ENCODE assay signal across 13 mouse cellular contexts in the genomic region with DNA sequence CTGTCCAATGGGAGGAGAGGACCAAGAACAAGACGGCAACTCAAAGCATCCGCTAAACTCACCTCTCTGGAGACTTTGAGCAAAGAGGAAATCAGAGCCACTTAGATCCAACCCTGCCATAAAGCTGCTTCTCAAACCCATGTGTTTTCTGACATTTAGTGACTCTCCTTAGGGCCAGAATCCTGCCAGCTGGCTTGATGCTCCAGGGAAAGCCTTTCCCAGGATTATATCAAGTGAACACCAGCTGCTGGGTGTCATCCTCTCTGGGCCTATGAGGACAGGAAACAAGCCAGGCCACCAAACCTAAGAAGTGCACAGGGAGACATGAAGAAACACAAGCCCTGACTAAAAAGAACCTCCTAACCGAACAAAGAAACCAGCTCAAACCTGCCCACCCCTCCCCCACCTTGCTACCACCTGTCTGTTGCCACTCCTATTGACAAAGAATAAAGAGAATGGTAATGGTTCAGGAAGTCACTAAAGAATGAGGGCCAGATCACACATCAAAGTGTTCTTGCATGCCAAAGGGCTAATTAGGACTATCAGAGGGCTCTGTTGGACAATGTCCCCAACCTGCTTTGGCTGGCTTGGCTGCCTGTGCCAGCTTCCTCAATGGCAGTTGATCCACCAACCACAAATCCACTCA.
DNase-seq lines count a peak whose midpoint lies in the region; ATAC-seq and TF ChIP-seq lines count a peak whose summit lies in the region.
"Had no signal": no experiment of that assay in that cellular context is flagged by ENCODE, and none has a peak within 500 bp of the region (broad histone marks: within the 10 kb centered on the region; RNA-seq: fewer than 3 reads in every experiment).

No protein-coding gene starts in this region.

- no peaks in the 10 kb centered on the region for H3K27me3 ChIP-seq in midbrain, embryonic 11.5 days (ENCODE audit: control insufficient read depth, insufficient read depth, low read length)
- no peaks in the 10 kb centered on the region for H3K27me3 ChIP-seq in midbrain, postnatal 0 days (ENCODE audit: insufficient read depth, low read length)
- no peaks in the 10 kb centered on the region for H3K27me3 ChIP-seq in embryonic facial prominence, embryonic 10.5 days (replicated peaks; ENCODE audit: low read depth, poor library complexity, severe bottlenecking)
- H3K27me3 ChIP-seq: hindbrain, embryonic 15.5 days had no signal

- ATAC-seq in midbrain, embryonic 11.5 days (ENCODE audit: low FRiP score), result no peak
- no peak for ATAC-seq in midbrain, postnatal 0 days (ENCODE audit: low FRiP score)
- ATAC-seq: lung, postnatal 0 days had no signal

- no peak overlapping the region for H3K4me3 ChIP-seq in midbrain, embryonic 11.5 days (ENCODE audit: low read depth, low read length)
- H3K4me3 ChIP-seq in midbrain, postnatal 0 days (ENCODE audit: low read depth, low read length), result no peak overlapping the region
- H3K4me3 ChIP-seq in embryonic facial prominence, embryonic 10.5 days, result no peak overlapping the region
- H3K4me3 ChIP-seq: hindbrain, embryonic 15.5 days; limb, embryonic 10.5 days had no signal

- H3K9me3 ChIP-seq in midbrain, embryonic 11.5 days (ENCODE audit: control insufficient read depth, low read length), result no peaks in the 10 kb centered on the region
- H3K9me3 ChIP-seq in midbrain, postnatal 0 days (ENCODE audit: low read length), result no peaks in the 10 kb centered on the region
- H3K9me3 ChIP-seq in embryonic facial prominence, embryonic 10.5 days, result no peaks in the 10 kb centered on the region
- H3K9me3 ChIP-seq: hindbrain, embryonic 15.5 days; limb, embryonic 10.5 days had no signal

- TF ChIP-seq CTCF in midbrain, postnatal 0 days (IDR thresholded peaks at IDR 0.05), result no peak

- no peak overlapping the region for H3K27ac ChIP-seq in midbrain, embryonic 11.5 days (ENCODE audit: low read depth, low read length)
- H3K27ac ChIP-seq in midbrain, postnatal 0 days (ENCODE audit: low read depth, low read length), result no peak overlapping the region
- H3K27ac ChIP-seq in embryonic facial prominence, embryonic 10.5 days (replicated peaks), result peak overlapping the region; percentile 48
- H3K27ac ChIP-seq: hindbrain, embryonic 15.5 days; limb, embryonic 10.5 days had no signal

- no peak overlapping the region for H3K4me2 ChIP-seq in midbrain, embryonic 11.5 days
- no peak overlapping the region for H3K4me2 ChIP-seq in midbrain, postnatal 0 days (ENCODE audit: low read depth, low read length, poor library complexity, severe bottlenecking)
- H3K4me2 ChIP-seq: hindbrain, embryonic 15.5 days had no signal

- WGBS in midbrain, embryonic 11.5 days, result 87% methylated on average over 3 of the region's 3 CpGs
- 72% methylated on average over 3 of the region's 3 CpGs for WGBS in midbrain, postnatal 0 days
- 74% methylated on average over 3 of the region's 3 CpGs for WGBS in embryonic facial prominence, embryonic 10.5 days

- H3K9ac ChIP-seq in midbrain, embryonic 11.5 days (ENCODE audit: low read length), result no peak overlapping the region
- H3K9ac ChIP-seq in midbrain, postnatal 0 days (replicated peaks; ENCODE audit: low read length, poor library complexity, severe bottlenecking), result no peak overlapping the region
- H3K9ac ChIP-seq: hindbrain, embryonic 15.5 days had no signal

- peak; percentile 59 to 60 for DNase-seq in heart, postnatal 10 days
- DNase-seq in heart, postnatal 36 days, result no peak
- peak; percentile 74 for DNase-seq in midbrain, embryonic 11.5 days (ENCODE audit: low spot score, missing footprints)
- no peak for DNase-seq in midbrain, postnatal 0 days (ENCODE audit: low spot score)
- DNase-seq in embryonic facial prominence, embryonic 10.5 days (ENCODE audit: low spot score), result no peak
- DNase-seq in skeletal muscle tissue, adult 2 months (ENCODE audit: low read depth, low spot score), result peak; percentile 86
- DNase-seq in adipocyte (ENCODE audit: low spot score), result no peak
- DNase-seq in right cerebral cortex, postnatal 25 days, result no peak
- DNase-seq: embryo, embryonic 11 days; layer of hippocampus, adult 9-11 months had no signal

- H3K36me3 ChIP-seq in midbrain, embryonic 11.5 days (ENCODE audit: control insufficient read depth, insufficient read depth, low read length), result no peaks in the 10 kb centered on the region
- H3K36me3 ChIP-seq in midbrain, postnatal 0 days (ENCODE audit: insufficient read depth, low read length), result no peaks in the 10 kb centered on the region
- peaks cover 16% of the 10 kb centered on the region for H3K36me3 ChIP-seq in embryonic facial prominence, embryonic 10.5 days (replicated peaks)
- H3K36me3 ChIP-seq: hindbrain, embryonic 15.5 days had no signal

- intact Hi-C loops in heart, postnatal 10 days (cut with DNase I), result no loop called here
- intact Hi-C loops in heart, postnatal 36 days (cut with DNase I), result no loop called here

- no peaks in the 10 kb centered on the region for H3K4me1 ChIP-seq in midbrain, embryonic 11.5 days (ENCODE audit: control insufficient read depth, insufficient read depth, low read length)
- no peaks in the 10 kb centered on the region for H3K4me1 ChIP-seq in midbrain, postnatal 0 days (ENCODE audit: insufficient read depth, low read length)
- H3K4me1 ChIP-seq in embryonic facial prominence, embryonic 10.5 days, result no peaks in the 10 kb centered on the region; the same call in 1 of the 2 replicates
- H3K4me1 ChIP-seq: hindbrain, embryonic 15.5 days; limb, embryonic 10.5 days had no signal

Comparison
In these comparisons a context has a peak if more than half of its experiments do, and no peak if none do; other contexts are left out.
1. DNase-seq: peak in heart, postnatal 10 days (2 of 2), midbrain, embryonic 11.5 days (single experiment) and skeletal muscle tissue, adult 2 months (single experiment); none in heart, postnatal 36 days (0 of 2), midbrain, postnatal 0 days (single experiment), embryonic facial prominence, embryonic 10.5 days (single experiment), adipocyte (single experiment) and right cerebral cortex, postnatal 25 days (single experiment).